Mouse (Mus musculus): ENCODE measurements around the gene Pcgf6. TPM values are rescaled to one million over a fixed set of nuclear protein-coding genes. Genes with fewer than 3 reads are reported as not detected.
A peak's percentile ranks its signal among the peaks of the same experiment; 100 is the strongest.
"Not testable (repeated sequence)": the region's sequence is repeated elsewhere in the genome, so short reads cannot be mapped to it uniquely, and the experiment has no call there.

Gene Pcgf6
- polyA plus RNA-seq, 1 experiment from 2014 or later = 24.9 TPM

- peaks cover 58% of the 10 kb centered on the region for H3K27me3 ChIP-seq
- no peak for TF ChIP-seq CTCF (IDR thresholded peaks at IDR 0.05)
- no peak for DNase-seq (ENCODE audit: low read depth, low spot score)
- ChIA-PET CTCF (no interaction called here), POLR2A (interaction anchor here (0.7 kb wide), 1 partner anchor 556 kb away, joined by 5 read pairs; no protein-coding TSS in a partner anchor)
- in situ Hi-C loops (cut with MboI; ENCODE audit: low pct_unique_long_range_greater_than_20kb) = no loop called here
- ATAC-seq = no peak
Observed at GRCm38 (mm10) chr19:47015396-47015795, 35.3 kb downstream of the Pcgf6 start.

- ChIA-PET POLR2A (no interaction called here), CTCF (no interaction called here)
- DNase-seq (ENCODE audit: low read depth, low spot score) (no peak), ATAC-seq (peak; percentile 33)
- H3K27me3 ChIP-seq = peaks cover 61% of the 10 kb centered on the region
- in situ Hi-C loops (cut with MboI; ENCODE audit: low pct_unique_long_range_greater_than_20kb) = no loop called here
- TF ChIP-seq CTCF (IDR thresholded peaks at IDR 0.05) = no peak
Observed at GRCm38 (mm10) chr19:47014447-47015381, 36.0 kb downstream of the Pcgf6 start, which contains the start of the genes Ina and Nt5c2. TSS of gene Ina (plus strand) at chr19:47014698. TSS of gene Nt5c2 (minus strand) at chr19:47015153.

- in situ Hi-C loops (cut with MboI; ENCODE audit: low pct_unique_long_range_greater_than_20kb) = no loop called here
- no peak for TF ChIP-seq CTCF (IDR thresholded peaks at IDR 0.05)
- ChIA-PET CTCF (no interaction called here), POLR2A (no interaction called here)
- DNase-seq (ENCODE audit: low read depth, low spot score) (no peak), ATAC-seq (no peak)
- peaks cover 60% of the 10 kb centered on the region for H3K27me3 ChIP-seq
Observed at GRCm38 (mm10) chr19:47014159-47014446, 36.6 kb downstream of the Pcgf6 start.

GRCm38 (mm10) chr19:47013340-47014158, 37.2 kb downstream of the Pcgf6 start:
- ATAC-seq (no peak), DNase-seq (ENCODE audit: low read depth, low spot score) (no peak)
- CTCF ChIA-PET = no interaction called here
- H3K27me3 ChIP-seq = peaks cover 55% of the 10 kb centered on the region
- no peak for TF ChIP-seq CTCF (IDR thresholded peaks at IDR 0.05)
- POLR2A ChIA-PET = no interaction called here
- in situ Hi-C loops (cut with MboI; ENCODE audit: low pct_unique_long_range_greater_than_20kb) = no loop called here

GRCm38 (mm10) chr19:47012521-47013130, 38.1 kb downstream of the Pcgf6 start:
- ATAC-seq = no peak
- peaks cover 49% of the 10 kb centered on the region for H3K27me3 ChIP-seq
- CTCF ChIA-PET = no interaction called here
- POLR2A ChIA-PET = no interaction called here
- DNase-seq (ENCODE audit: low read depth, low spot score) = no peak
- TF ChIP-seq CTCF (IDR thresholded peaks at IDR 0.05) = no peak
- in situ Hi-C loops (cut with MboI; ENCODE audit: low pct_unique_long_range_greater_than_20kb) = no loop called here

GRCm38 (mm10) chr19:47009943-47010342, 40.8 kb downstream of the Pcgf6 start:
- ATAC-seq (no peak), DNase-seq (ENCODE audit: low read depth, low spot score) (no peak)
- peaks cover 40% of the 10 kb centered on the region for H3K27me3 ChIP-seq
- no peak for TF ChIP-seq CTCF (IDR thresholded peaks at IDR 0.05)
- ChIA-PET CTCF (no interaction called here), POLR2A (no interaction called here)
- in situ Hi-C loops (cut with MboI; ENCODE audit: low pct_unique_long_range_greater_than_20kb) = no loop called here

GRCm38 (mm10) chr19:47009420-47009819, 41.3 kb downstream of the Pcgf6 start:
- POLR2A ChIA-PET = no interaction called here
- DNase-seq (ENCODE audit: low read depth, low spot score) (no peak), ATAC-seq (no peak)
- in situ Hi-C loops (cut with MboI; ENCODE audit: low pct_unique_long_range_greater_than_20kb) = no loop called here
- TF ChIP-seq CTCF (IDR thresholded peaks at IDR 0.05) = no peak
- CTCF ChIA-PET = no interaction called here
- H3K27me3 ChIP-seq = peaks cover 40% of the 10 kb centered on the region

GRCm38 (mm10) chr19:47006321-47006720, 44.4 kb downstream of the Pcgf6 start:
- TF ChIP-seq CTCF (IDR thresholded peaks at IDR 0.05) = no peak
- no peak for DNase-seq (ENCODE audit: low read depth, low spot score)
- peaks cover 34% of the 10 kb centered on the region for H3K27me3 ChIP-seq
- no peak for ATAC-seq
- in situ Hi-C loops (cut with MboI; ENCODE audit: low pct_unique_long_range_greater_than_20kb) = no loop called here
- POLR2A ChIA-PET = interaction anchor here (0.6 kb wide), 1 partner anchor 10 kb away, joined by 3 read pairs; no protein-coding TSS in a partner anchor
- CTCF ChIA-PET = interaction anchor here (1.3 kb wide), 1 partner anchor 11 kb away, joined by 3 read pairs; no protein-coding TSS in a partner anchor

- no peak for DNase-seq (ENCODE audit: low read depth, low spot score)
- H3K27me3 ChIP-seq = peaks cover 34% of the 10 kb centered on the region
- TF ChIP-seq CTCF (IDR thresholded peaks at IDR 0.05) = no peak
- ATAC-seq = no peak
- CTCF ChIA-PET = interaction anchor here (1.3 kb wide), 1 partner anchor 11 kb away, joined by 3 read pairs; no protein-coding TSS in a partner anchor
- POLR2A ChIA-PET = interaction anchor here (0.6 kb wide), 1 partner anchor 11 kb away, joined by 3 read pairs; no protein-coding TSS in a partner anchor
- in situ Hi-C loops (cut with MboI; ENCODE audit: low pct_unique_long_range_greater_than_20kb) = no loop called here
Observed at GRCm38 (mm10) chr19:47005873-47006272, 44.8 kb downstream of the Pcgf6 start.

GRCm38 (mm10) chr19:47003742-47004511, 46.8 kb downstream of the Pcgf6 start:
- CTCF ChIA-PET = no interaction called here
- peaks cover 21% of the 10 kb centered on the region for H3K27me3 ChIP-seq

GRCm38 (mm10) chr19:47000357-47000756, 50.3 kb downstream of the Pcgf6 start:
- ATAC-seq; in situ Hi-C loops (cut with MboI; ENCODE audit: low pct_unique_long_range_greater_than_20kb); CTCF ChIA-PET: not testable (repeated sequence)

More at GRCm38 (mm10) chr19:47003742-47004511, 46.8 kb downstream of the Pcgf6 start:
- ATAC-seq = no peak
- in situ Hi-C loops (cut with MboI; ENCODE audit: low pct_unique_long_range_greater_than_20kb) = no loop called here
- no peak for TF ChIP-seq CTCF (IDR thresholded peaks at IDR 0.05)
- POLR2A ChIA-PET = no interaction called here
- no peak for DNase-seq (ENCODE audit: low read depth, low spot score)

More at GRCm38 (mm10) chr19:47000357-47000756, 50.3 kb downstream of the Pcgf6 start:
- POLR2A ChIA-PET; DNase-seq (ENCODE audit: low read depth, low spot score): not testable (repeated sequence)
- H3K27me3 ChIP-seq = peaks cover 19% of the 10 kb centered on the region
